Mouse (Mus musculus) kidney, adult 11 months (tissue): ENCODE results near the gene Tarbp1.
A peak's percentile ranks its signal among the peaks of the same experiment; 100 is the strongest.
"Not testable (repeated sequence)": the region's sequence is repeated elsewhere in the genome, so short reads cannot be mapped to it uniquely, and the experiment has no call there.

Experiments used
- DNase-seq: peaks from one replicate; pipeline ENCODE4 v3.0.0; 2022

Gene Tarbp1

DNA sequence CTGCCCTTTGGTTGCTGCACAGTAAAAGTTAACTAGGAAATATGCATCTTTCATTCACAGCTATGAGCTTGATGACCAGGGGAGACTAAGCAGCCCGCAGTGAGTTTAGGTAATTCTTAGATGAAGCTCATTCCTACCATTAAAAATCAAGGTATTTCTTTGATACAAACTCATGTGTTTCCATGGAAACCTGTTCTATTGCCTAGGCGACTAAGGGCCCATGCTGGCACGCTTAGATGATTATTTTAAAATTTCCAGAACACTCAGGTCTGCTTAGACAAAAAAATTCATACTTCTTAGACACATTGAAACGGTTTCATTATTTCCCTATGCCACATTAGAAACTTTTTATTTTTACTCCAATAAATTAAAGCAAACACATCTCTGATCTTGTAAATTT lies 69.8 kb downstream of the Tarbp1 start:
- no peak for DNase-seq

- DNase-seq: not testable (repeated sequence)
Measured at GRCm38 (mm10) chr8:126404550-126404949, 70.3 kb downstream of the Tarbp1 start.

DNA sequence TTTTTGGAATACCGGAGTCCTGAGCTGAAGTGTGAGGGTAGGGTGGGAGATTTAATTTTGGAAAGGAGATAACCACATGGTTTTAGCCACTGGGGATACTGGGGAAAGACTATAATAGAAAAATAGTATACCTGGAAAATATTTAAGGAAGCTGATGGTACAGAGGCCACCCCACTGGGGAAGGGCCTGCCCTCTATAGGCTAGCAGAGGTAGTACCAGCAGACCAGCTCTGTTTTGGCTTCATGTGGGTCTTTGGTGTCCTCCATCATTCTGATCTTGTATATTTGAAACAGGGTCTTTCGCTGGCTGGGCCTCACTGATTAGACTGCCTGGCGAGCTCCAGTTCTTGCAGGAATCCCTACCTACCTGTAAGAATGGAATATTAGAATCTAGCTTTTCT lies 76.5 kb downstream of the Tarbp1 start:
- DNase-seq: no peak

- DNase-seq: no peak
Measured at GRCm38 (mm10) chr8:126395917-126396316, 78.9 kb downstream of the Tarbp1 start.

DNA sequence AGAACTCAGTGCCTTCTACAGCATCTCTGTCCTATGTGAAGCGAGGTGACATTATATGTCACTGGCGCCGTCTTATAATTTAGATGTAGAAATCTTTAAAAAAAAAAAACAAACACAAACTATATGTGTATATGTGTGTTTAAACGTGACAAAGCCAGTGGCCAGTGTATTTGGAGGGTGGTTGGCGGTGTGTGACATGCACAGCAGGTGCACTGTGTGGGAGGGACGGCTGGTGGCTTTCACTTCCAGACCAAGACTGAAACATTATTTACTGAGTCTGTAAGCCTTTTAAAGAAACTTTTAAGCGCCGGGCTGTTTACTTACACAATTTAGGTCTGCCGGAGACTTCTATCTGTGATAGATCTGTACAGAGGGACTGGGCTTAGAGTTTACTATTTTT lies 79.5 kb downstream of the Tarbp1 start:
- DNase-seq: no peak

GRCm38 (mm10) chr8:126391541-126391940 lies 83.3 kb downstream of the Tarbp1 start:
- DNase-seq: peak; percentile 76

DNA sequence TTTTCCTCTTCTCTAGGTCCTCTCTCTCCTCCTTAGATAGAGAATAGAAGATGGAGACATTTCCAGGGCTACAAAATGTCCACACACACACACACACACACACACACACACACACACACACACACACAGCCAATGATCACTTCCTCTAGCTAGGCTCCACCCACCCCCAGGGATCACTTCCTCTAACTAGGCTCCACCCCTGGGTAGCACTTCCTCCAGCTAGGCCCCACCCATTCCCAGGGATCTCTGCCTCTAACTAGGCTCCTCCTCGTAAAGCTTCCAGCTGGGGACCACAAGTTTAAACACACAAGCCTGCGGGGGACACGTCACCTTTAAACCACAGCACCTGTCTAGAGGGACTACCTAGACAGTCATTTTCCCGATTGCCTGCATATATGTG lies 87.3 kb downstream of the Tarbp1 start:
- DNase-seq: no peak

GRCm38 (mm10) chr8:126382749-126383148 lies 92.1 kb downstream of the Tarbp1 start:
- DNase-seq: peak; percentile 45

DNA sequence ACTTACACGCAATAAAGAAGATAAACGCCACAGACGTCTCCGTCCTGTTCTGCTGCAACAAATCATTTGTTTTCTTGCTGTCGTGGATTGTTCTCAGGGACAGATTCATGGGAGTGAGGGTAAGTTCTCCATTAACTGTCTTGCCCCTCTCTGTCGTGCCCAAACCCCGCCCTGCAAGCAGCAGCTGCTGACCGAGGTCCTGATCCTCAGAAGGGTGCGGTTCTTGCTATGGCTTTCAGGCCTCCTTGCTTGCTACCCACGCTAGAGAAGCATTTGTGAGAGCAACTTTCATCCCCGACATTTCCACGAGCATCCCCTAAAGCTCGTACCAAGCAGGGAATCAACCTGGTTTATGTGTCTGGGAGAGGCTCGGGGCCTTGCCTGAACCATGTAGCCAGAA lies 92.6 kb downstream of the Tarbp1 start:
- DNase-seq: no peak

GRCm38 (mm10) chr8:126381299-126381698 lies 93.6 kb downstream of the Tarbp1 start:
- no peak for DNase-seq

- DNase-seq: no peak
Measured at GRCm38 (mm10) chr8:126380141-126380540, 94.7 kb downstream of the Tarbp1 start.

DNA sequence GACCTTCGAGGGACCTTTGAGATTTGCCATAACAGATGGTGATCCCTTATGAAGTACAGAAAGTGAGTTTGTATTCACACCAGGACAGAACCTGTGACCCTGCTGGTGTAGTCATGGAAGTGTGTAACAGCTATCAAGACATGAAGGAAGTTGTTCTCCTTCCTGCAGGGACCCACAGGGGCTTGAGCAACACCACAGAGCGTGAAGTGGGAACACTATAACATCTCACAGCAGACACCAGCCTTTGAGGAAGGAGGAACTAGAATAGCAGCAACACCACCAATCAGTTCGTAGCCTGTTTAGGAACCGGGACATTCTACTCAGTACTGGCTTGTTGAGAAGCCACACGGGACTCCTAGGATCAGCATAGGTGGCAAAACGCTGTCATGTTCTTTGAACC lies 95.3 kb downstream of the Tarbp1 start:
- no peak for DNase-seq
